Mouse (Mus musculus) heart, embryonic 15.5 days (tissue): ENCODE results near the gene P2ry2. TPM values are rescaled to one million over a fixed set of nuclear protein-coding genes. Genes with fewer than 3 reads are reported as not detected.

ENCODE experiments used
- ATAC-seq: fragments of 200-750 bp; cut with Nextera tagmentation; replicated peaks from 2 replicates; pipeline ENCODE4 v1.8.0; 2017; ENCODE audit warnings: low read depth, moderate TSS enrichment; ENCODE audit not compliant: insufficient number of reproducible peaks, insufficient read depth, low FRiP score
- H3K27ac ChIP-seq: fragments of 300-500 bp; sonication (generic); 2 replicates; pipeline ENCODE4 v1.5.1; 2015; ENCODE audit warnings: mild to moderate bottlenecking, inconsistent platforms
- H3K27me3 ChIP-seq: fragments of 300-500 bp; sonication (generic); 2 replicates; pipeline ENCODE4 v1.6.1; 2015; ENCODE audit warnings: inconsistent platforms
- H3K36me3 ChIP-seq: fragments of 300-500 bp; sonication (generic); 2 replicates; pipeline ENCODE4 v1.6.1; 2015; ENCODE audit warnings: mild to moderate bottlenecking, inconsistent platforms
- H3K4me1 ChIP-seq: fragments of 300-500 bp; sonication (generic); replicated peaks from 2 replicates; pipeline ENCODE4 v1.6.1; 2015; ENCODE audit warnings: inconsistent platforms
- H3K4me2 ChIP-seq: fragments of 300-500 bp; sonication (generic); 2 replicates; pipeline ENCODE4 v1.6.1; 2015; ENCODE audit warnings: inconsistent platforms, mild to moderate bottlenecking, moderate library complexity
- H3K4me3 ChIP-seq: fragments of 300-500 bp; sonication (generic); 2 replicates; pipeline ENCODE4 v1.5.1; 2015; ENCODE audit warnings: mild to moderate bottlenecking, inconsistent platforms
- H3K9ac ChIP-seq: fragments of 300-500 bp; sonication (generic); 2 replicates; pipeline ENCODE4 v1.6.1; 2015; ENCODE audit warnings: mild to moderate bottlenecking, inconsistent platforms
- H3K9me3 ChIP-seq: fragments of 300-500 bp; sonication (generic); replicated peaks from 2 replicates; pipeline ENCODE4 v1.6.1; 2016; ENCODE audit warnings: inconsistent platforms
- WGBS: fragments of 180-500 bp; shearing (Covaris S2); methylation state at CpG from one replicate; pipeline ENCODE4 v1.1.7; 2015; ENCODE audit warnings: mixed read lengths; 5-methylcytosine and 5-hydroxymethylcytosine counted together
- polyA plus RNA-seq: library from polyadenylated mRNA; unstranded; fragments of >200 nt; fragmentation: Nextera tagmentation; extraction: Ambion mirVana; gene quantifications from 2 replicates; pipeline ENCODE4 v1.2.1, GENCODE M21; 2015

The P2ry2 gene
- polyA plus RNA-seq, 1 experiment from 2014 or later = 2.2 TPM

- no peaks in the 10 kb centered on the region for H3K36me3 ChIP-seq
- no peaks in the 10 kb centered on the region for H3K9me3 ChIP-seq
- no peak overlapping the region for H3K4me3 ChIP-seq
- 64% methylated on average over 5 of the region's 5 CpGs for WGBS
- H3K27ac ChIP-seq = no peak overlapping the region
- ATAC-seq = no peak
- H3K27me3 ChIP-seq = peaks cover 22% of the 10 kb centered on the region
- H3K4me1 ChIP-seq = peaks cover 32% of the 10 kb centered on the region
- H3K4me2 ChIP-seq = no peak overlapping the region
- H3K9ac ChIP-seq = no peak overlapping the region
Measured at GRCm38 (mm10) chr7:100978171-100978570, 34.5 kb downstream of the P2ry2 start.

DNA sequence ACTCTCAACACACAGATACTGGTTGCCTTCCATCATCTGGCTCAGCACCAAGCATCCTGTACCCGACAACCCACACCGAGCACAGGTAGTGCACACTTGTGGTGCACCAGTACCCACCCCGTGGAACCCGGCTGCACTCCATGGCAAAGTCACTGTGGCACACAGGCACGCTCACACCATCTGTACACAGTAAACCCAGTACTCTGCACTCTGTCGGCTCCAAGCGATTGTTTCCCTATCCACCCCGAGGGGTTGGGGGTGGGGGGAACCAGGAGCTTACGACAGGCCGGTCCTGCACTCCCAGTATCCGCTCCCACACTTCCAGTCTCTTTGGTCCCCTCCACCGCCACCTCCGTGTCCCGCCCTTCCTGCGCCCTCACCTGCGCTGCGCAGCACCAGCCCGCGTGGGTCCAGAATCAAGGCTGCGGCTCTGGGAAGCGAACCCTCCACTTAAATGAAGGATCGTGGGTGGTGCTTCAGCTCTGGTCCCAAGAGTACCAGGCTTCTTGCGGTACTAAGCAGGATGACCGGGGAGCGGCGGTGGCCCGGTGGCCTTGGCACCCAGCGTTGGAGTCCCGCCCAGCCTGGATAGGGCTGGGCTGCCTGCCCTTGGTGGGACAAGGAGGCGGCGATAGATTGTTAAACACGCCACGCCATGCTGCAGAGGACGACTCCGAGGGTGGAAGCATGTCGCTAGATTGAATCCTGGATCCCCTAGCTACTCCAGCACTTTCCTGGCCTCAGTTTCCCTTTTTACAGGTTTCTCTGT lies 38.3 kb downstream of the P2ry2 start, which contains the start of gene P2ry6:
P2ry6 (minus strand) TSS at position 515 of the 769 bp plus-strand sequence.
- Histone ChIP-seq H3K36me3 (no peaks in the 10 kb centered on the region), H3K27ac (no peak within 1 kb of the TSS), H3K4me1 (peaks cover 30% of the 10 kb centered on the region), H3K9ac (peak within 1 kb of the TSS; percentile 38), H3K27me3 (peaks cover 54% of the 10 kb centered on the region), H3K4me3 (peak within 1 kb of the TSS; percentile 49), H3K9me3 (no peaks in the 10 kb centered on the region), H3K4me2 (peak within 1 kb of the TSS; percentile 82)
- peak; percentile 62 for ATAC-seq
- 4% methylated on average over 36 of the region's 36 CpGs for WGBS

DNA sequence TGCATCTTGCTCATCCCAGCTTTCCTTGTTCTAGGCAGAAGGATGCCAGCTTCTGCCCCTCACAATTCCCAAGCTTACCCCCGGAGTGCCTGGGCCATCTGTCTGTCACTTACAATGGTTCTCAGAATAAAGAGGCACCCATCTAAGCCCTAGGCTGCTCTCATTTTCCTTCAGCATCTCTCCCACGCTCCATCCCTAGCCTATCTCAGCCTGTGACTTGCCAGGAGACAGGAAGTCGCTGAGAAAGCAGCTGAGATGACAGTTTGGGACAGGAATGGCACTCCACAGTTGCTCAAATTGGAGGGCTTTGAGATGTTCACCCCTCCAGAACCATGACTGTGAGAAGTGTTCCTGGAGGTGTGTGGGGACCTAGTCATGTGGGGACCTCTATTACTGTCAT lies 39.8 kb downstream of the P2ry2 start:
- no peak for ATAC-seq
- no peaks in the 10 kb centered on the region for H3K9me3 ChIP-seq
- H3K36me3 ChIP-seq = no peaks in the 10 kb centered on the region
- H3K4me3 ChIP-seq = no peak overlapping the region
- H3K27me3 ChIP-seq = peaks cover 54% of the 10 kb centered on the region
- no peak overlapping the region for H3K4me2 ChIP-seq
- H3K4me1 ChIP-seq = peaks cover 27% of the 10 kb centered on the region
- WGBS = 36% methylated on average over 3 of the region's 3 CpGs
- no peak overlapping the region for H3K9ac ChIP-seq
- H3K27ac ChIP-seq = no peak overlapping the region

GRCm38 (mm10) chr7:100968874-100969659 lies 43.6 kb downstream of the P2ry2 start:
- H3K36me3 ChIP-seq = no peaks in the 10 kb centered on the region

DNA sequence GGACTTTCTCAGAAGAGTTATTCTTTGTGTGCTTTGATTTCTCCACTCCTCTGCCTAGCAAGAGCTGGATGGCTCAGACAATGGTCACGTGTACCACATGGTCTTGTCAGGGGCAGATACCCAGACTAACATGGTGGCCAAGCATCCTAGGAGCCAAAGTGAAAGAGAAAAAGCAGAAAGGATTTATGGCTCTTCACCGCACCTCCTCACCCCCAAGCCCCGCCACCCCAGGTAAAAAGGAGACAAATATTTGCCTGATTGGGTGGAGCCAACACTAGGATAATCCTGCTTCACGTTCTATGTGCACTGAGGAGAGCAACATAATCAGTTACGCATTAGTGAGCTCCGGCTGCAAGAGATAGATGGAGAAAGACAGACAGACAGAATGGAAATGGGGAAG lies 44.3 kb downstream of the P2ry2 start:
- no peak overlapping the region for H3K4me3 ChIP-seq
- no peak overlapping the region for H3K4me2 ChIP-seq
- ATAC-seq = no peak
- H3K9ac ChIP-seq = no peak overlapping the region
- no peaks in the 10 kb centered on the region for H3K9me3 ChIP-seq
- H3K27me3 ChIP-seq = peaks cover 33% of the 10 kb centered on the region
- H3K36me3 ChIP-seq = no peaks in the 10 kb centered on the region
- peaks cover 20% of the 10 kb centered on the region for H3K4me1 ChIP-seq
- WGBS = 87% methylated on average over 6 of the region's 6 CpGs
- no peak overlapping the region for H3K27ac ChIP-seq

More at GRCm38 (mm10) chr7:100968874-100969659, 43.6 kb downstream of the P2ry2 start:
- H3K27ac ChIP-seq = no peak overlapping the region
- H3K9ac ChIP-seq = no peak overlapping the region
- H3K4me2 ChIP-seq = no peak overlapping the region
- no peak for ATAC-seq
- 63% methylated on average over 10 of the region's 10 CpGs for WGBS
- H3K9me3 ChIP-seq = no peaks in the 10 kb centered on the region
- H3K27me3 ChIP-seq = peaks cover 40% of the 10 kb centered on the region
- no peak overlapping the region for H3K4me3 ChIP-seq
- peaks cover 26% of the 10 kb centered on the region for H3K4me1 ChIP-seq

DNA sequence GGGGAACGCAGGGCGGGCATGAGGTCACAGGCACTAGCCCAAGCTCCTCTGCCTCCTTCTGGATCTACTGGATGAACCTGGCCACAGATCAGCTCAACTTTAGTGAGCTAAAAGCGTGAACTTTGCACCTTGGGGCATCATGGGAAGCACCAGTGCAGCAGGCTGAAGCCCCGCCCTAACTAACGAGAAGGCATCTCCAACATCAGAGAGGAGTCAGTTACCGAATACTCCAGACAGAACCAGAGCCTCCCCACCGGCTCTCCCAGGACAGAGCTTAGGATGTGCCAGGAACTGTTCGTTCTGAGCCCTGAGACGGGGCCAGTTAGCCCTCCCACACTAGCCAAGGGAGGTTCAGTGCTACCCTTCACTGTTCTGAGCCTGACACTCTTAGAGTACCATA lies 44.8 kb downstream of the P2ry2 start:
- no peak overlapping the region for H3K27ac ChIP-seq
- no peak overlapping the region for H3K4me3 ChIP-seq
- H3K36me3 ChIP-seq = no peaks in the 10 kb centered on the region
- WGBS = 68% methylated on average over 9 of the region's 9 CpGs
- H3K27me3 ChIP-seq = peaks cover 28% of the 10 kb centered on the region
- ATAC-seq = no peak
- H3K4me1 ChIP-seq = peaks cover 16% of the 10 kb centered on the region
- H3K9ac ChIP-seq = no peak overlapping the region
- no peaks in the 10 kb centered on the region for H3K9me3 ChIP-seq
- no peak overlapping the region for H3K4me2 ChIP-seq

GRCm38 (mm10) chr7:100966014-100966413 lies 46.7 kb downstream of the P2ry2 start:
- ATAC-seq = no peak; the same call in 1 of the 2 replicates
- peaks cover 15% of the 10 kb centered on the region for H3K27me3 ChIP-seq
- no peaks in the 10 kb centered on the region for H3K9me3 ChIP-seq
- no peak overlapping the region for H3K4me3 ChIP-seq
- no peak overlapping the region for H3K4me2 ChIP-seq
- H3K4me1 ChIP-seq = peaks cover 15% of the 10 kb centered on the region
- 62% methylated on average over 7 of the region's 7 CpGs for WGBS
- H3K9ac ChIP-seq = no peak overlapping the region
- no peaks in the 10 kb centered on the region for H3K36me3 ChIP-seq
- no peak overlapping the region for H3K27ac ChIP-seq

DNA sequence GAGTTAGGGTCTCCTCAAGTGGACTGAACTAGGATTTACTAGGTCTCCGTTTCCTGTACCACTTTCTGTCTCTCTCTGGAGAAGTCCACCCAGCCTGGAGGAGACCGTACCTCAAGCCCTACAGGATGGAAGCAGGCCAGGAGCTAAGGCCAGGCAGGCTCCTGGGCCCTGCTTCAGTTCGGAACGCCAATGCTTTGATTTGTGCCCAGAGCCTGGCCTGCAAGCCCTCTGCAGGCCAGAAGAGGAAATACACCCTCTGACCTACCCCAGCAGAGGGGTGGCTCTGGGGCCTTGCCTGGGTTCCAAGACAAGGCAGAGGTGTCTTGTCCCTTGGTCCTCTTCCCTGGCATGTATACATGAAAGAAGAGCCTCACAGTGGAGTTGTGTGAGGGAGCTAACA lies 47.6 kb downstream of the P2ry2 start:
- Histone ChIP-seq H3K36me3 (no peaks in the 10 kb centered on the region), H3K9me3 (no peaks in the 10 kb centered on the region), H3K27ac (no peak overlapping the region), H3K4me1 (peaks cover 15% of the 10 kb centered on the region), H3K27me3 (peaks cover 7% of the 10 kb centered on the region; the same call in 1 of the 2 replicates), H3K4me3 (no peak overlapping the region), H3K4me2 (no peak overlapping the region), H3K9ac (no peak overlapping the region)
- ATAC-seq = peak; percentile 33; the same call in 1 of the 2 replicates
- WGBS = 24% methylated on average over 4 of the region's 4 CpGs

DNA sequence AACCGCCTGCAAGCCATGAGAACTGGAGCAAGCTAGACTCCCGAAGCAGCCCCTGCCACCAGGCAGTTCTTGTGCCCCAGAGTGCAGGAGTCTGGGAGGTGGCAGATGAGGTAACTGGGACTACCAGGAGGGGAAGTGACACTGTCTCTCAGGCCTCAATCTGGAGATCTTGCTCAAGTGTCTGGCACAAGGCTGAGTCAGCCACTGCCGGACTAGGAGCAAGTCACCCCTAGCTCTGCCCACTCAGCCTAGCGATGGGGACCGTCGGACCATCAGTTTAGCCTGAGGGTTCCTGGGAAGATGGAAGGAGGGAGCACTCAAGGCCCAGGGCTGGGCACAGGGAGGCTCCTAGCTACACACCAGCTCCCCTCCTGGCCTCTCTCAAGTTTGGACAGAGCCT lies 48.4 kb downstream of the P2ry2 start:
- H3K4me2 ChIP-seq = no peak overlapping the region
- H3K4me1 ChIP-seq = peaks cover 15% of the 10 kb centered on the region
- H3K9ac ChIP-seq = no peak overlapping the region
- no peak overlapping the region for H3K27ac ChIP-seq
- no peaks in the 10 kb centered on the region for H3K9me3 ChIP-seq
- WGBS = 78% methylated on average over 6 of the region's 6 CpGs
- no peak for ATAC-seq
- H3K36me3 ChIP-seq = no peaks in the 10 kb centered on the region
- H3K4me3 ChIP-seq = no peak overlapping the region
- peaks cover 4% of the 10 kb centered on the region; the same call in 1 of the 2 replicates for H3K27me3 ChIP-seq

DNA sequence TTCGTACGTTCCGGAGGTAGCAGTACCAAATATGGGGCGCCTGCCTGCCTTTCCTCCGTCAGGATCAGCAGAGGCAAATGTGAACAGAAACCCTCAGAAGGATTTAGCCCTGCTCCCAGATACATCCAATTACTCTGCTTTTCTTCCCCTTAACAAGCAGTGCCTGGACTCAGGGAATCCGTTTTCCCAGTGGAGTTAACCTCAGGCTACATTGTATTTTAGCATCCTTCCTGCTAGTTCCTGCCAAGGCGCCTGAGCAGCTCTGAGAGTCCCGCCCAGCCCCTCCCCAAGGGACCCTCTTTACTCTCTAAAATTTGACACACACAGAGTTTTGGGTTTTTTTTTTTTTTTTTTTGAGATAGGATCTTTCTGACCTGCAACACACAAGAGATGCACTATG lies 49.3 kb downstream of the P2ry2 start:
- Histone ChIP-seq H3K36me3 (no peaks in the 10 kb centered on the region), H3K4me1 (peaks cover 11% of the 10 kb centered on the region), H3K4me2 (no peak overlapping the region), H3K27ac (no peak overlapping the region), H3K9ac (no peak overlapping the region), H3K4me3 (no peak overlapping the region), H3K27me3 (peaks cover 4% of the 10 kb centered on the region; the same call in 1 of the 2 replicates), H3K9me3 (no peaks in the 10 kb centered on the region)
- no peak for ATAC-seq
- 66% methylated on average over 8 of the region's 8 CpGs for WGBS

- 59% methylated on average over 7 of the region's 7 CpGs for WGBS
- no peaks in the 10 kb centered on the region for H3K36me3 ChIP-seq
- H3K9ac ChIP-seq = no peak overlapping the region
Measured at GRCm38 (mm10) chr7:100961146-100961545, 51.5 kb downstream of the P2ry2 start.

More at GRCm38 (mm10) chr7:100961146-100961545, 51.5 kb downstream of the P2ry2 start:
- Histone ChIP-seq H3K9me3 (no peaks in the 10 kb centered on the region), H3K4me2 (no peak overlapping the region), H3K27ac (no peak overlapping the region), H3K4me3 (no peak overlapping the region), H3K4me1 (peaks cover 8% of the 10 kb centered on the region), H3K27me3 (0 out of 2 replicates have a peak, but pooled peaks cover 4% of the 10 kb centered on the region)
- no peak for ATAC-seq
